Mouse (Mus musculus) spleen, adult 18-20 months (tissue): ENCODE results near the gene Wnt8b.
"Not testable (repeated sequence)": the region's sequence is repeated elsewhere in the genome, so short reads cannot be mapped to it uniquely, and the experiment has no call there.

ENCODE experiments used
- DNase-seq, 2 experiments: peaks; one replicate each; pipeline ENCODE4 v3.0.0; 2022; ENCODE audit warnings: mixed read lengths in 2 of 2

Gene Wnt8b

GRCm38 (mm10) chr19:44493128-44493527 is at the start of gene Wnt8b:
Gene Wnt8b (plus strand): TSS chr19:44493472.
- no peak for DNase-seq

- DNase-seq = no peak
Measured at GRCm38 (mm10) chr19:44445755-44446154, 47.5 kb upstream of the Wnt8b start.

- no peak for DNase-seq
Measured at GRCm38 (mm10) chr19:44447927-44448326, 45.3 kb upstream of the Wnt8b start.

GRCm38 (mm10) chr19:44454862-44455261 is 38.4 kb upstream of the Wnt8b start:
- DNase-seq = no peak

GRCm38 (mm10) chr19:44455356-44455755 is 37.9 kb upstream of the Wnt8b start:
- DNase-seq = no peak

- peak in 1 of 2 experiments; percentile 28 for DNase-seq
Measured at GRCm38 (mm10) chr19:44457359-44458055, 35.8 kb upstream of the Wnt8b start.

- DNase-seq = no peak
Measured at GRCm38 (mm10) chr19:44458696-44459095, 34.6 kb upstream of the Wnt8b start.

GRCm38 (mm10) chr19:44460441-44460840 is 32.8 kb upstream of the Wnt8b start:
- DNase-seq = no peak

GRCm38 (mm10) chr19:44461500-44461899 is 31.8 kb upstream of the Wnt8b start:
- peak in 1 of 2 experiments; percentile 12 for DNase-seq

- no peak for DNase-seq
Measured at GRCm38 (mm10) chr19:44462141-44462540, 31.1 kb upstream of the Wnt8b start.

- DNase-seq = not testable (repeated sequence)
Measured at GRCm38 (mm10) chr19:44465960-44466525, 27.2 kb upstream of the Wnt8b start.

- peak; percentile 57 to 79 for DNase-seq
Measured at GRCm38 (mm10) chr19:44474158-44474557, 19.1 kb upstream of the Wnt8b start.

GRCm38 (mm10) chr19:44475268-44475667 is 18.0 kb upstream of the Wnt8b start:
- DNase-seq = no peak

GRCm38 (mm10) chr19:44476541-44476940 is 16.7 kb upstream of the Wnt8b start:
- no peak for DNase-seq

- DNase-seq = peak; percentile 11 to 44
Measured at GRCm38 (mm10) chr19:44487266-44487665, 6.0 kb upstream of the Wnt8b start.

- DNase-seq = no peak
Measured at GRCm38 (mm10) chr19:44496511-44496910, 3.2 kb downstream of the Wnt8b start.

- no peak for DNase-seq
Measured at GRCm38 (mm10) chr19:44496941-44497340, 3.7 kb downstream of the Wnt8b start.

GRCm38 (mm10) chr19:44498936-44499335 is 5.7 kb downstream of the Wnt8b start:
- DNase-seq = no peak

- no peak for DNase-seq
Measured at GRCm38 (mm10) chr19:44500240-44500639, 7.0 kb downstream of the Wnt8b start.

GRCm38 (mm10) chr19:44501925-44502324 is 8.7 kb downstream of the Wnt8b start:
- no peak for DNase-seq

GRCm38 (mm10) chr19:44502741-44503140 is 9.5 kb downstream of the Wnt8b start:
- no peak for DNase-seq

- DNase-seq = no peak
Measured at GRCm38 (mm10) chr19:44510534-44511175, 17.4 kb downstream of the Wnt8b start.

- DNase-seq = no peak
Measured at GRCm38 (mm10) chr19:44511451-44512231, 18.4 kb downstream of the Wnt8b start.
